Mouse (Mus musculus) heart, adult 2 months (tissue): ENCODE measurements around the gene Zfand4.

ENCODE experiments used
- CTCF ChIP-seq: fragments of 200-600 bp; IDR thresholded peaks from 2 replicates; pipeline ENCODE4 v1.8.1; 2022; ENCODE audit warnings: antibody characterized with exemption, mild to moderate bottlenecking, moderate library complexity
- EP300 ChIP-seq: fragments of 200-500 bp; IDR thresholded peaks from 2 replicates; pipeline ENCODE4 v1.6.1; 2011; ENCODE audit warnings: low read depth, low read length, control low read depth; ENCODE audit not compliant: insufficient read depth
- POLR2A ChIP-seq: fragments of 200-500 bp; IDR thresholded peaks from 2 replicates; pipeline ENCODE4 v1.6.1; 2011; ENCODE audit warnings: mild to moderate bottlenecking, low read depth, low read length, control low read depth; ENCODE audit not compliant: insufficient read depth

DNA sequence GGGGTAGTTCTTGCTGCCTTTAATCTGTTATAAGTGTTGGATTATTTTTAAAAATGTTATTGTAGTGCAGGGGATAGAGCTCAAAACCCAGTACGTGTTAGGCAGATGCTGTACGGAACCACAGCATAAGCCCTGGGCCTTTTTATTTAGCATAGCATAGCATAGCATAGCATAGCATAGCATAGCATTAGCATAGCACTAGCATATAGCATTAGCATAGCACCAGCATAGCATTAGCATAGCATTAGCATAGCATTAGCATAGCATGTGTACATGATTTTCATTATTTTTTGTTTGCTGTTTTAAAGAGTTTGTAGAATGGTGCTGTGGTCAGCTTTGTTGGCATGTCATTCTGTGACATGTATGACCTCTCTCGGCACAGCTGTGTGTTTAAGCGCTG lies 4.4 kb upstream of the Zfand4 start:
- TF ChIP-seq EP300 (no peak), CTCF (no peak), POLR2A (no peak)
